Mouse (Mus musculus) megakaryocyte, embryonic 14.5 days (primary cell): ENCODE measurements around the gene Cast.

Experiments used
- FLI1 ChIP-seq: IDR thresholded peaks from 2 replicates; pipeline ENCODE4 v1.6.1; 2012; ENCODE audit warnings: low read length, inconsistent platforms, mixed read lengths
- GATA1 ChIP-seq: IDR thresholded peaks from 3 replicates; pipeline ENCODE4 v1.6.1; 2012; ENCODE audit warnings: mixed read lengths, low read length, inconsistent platforms, borderline replicate concordance

GRCm38 (mm10) chr13:74794435-74794834 is 14.2 kb downstream of the Cast start:
- no peak for TF ChIP-seq GATA1
- TF ChIP-seq FLI1 = no peak
